Mouse (Mus musculus): ENCODE measurements around the gene Nfyc. TPM values are rescaled to one million over a fixed set of nuclear protein-coding genes. Genes with fewer than 3 reads are reported as not detected.

Gene Nfyc
- polyA plus RNA-seq, 1 experiment from 2014 or later: 102 TPM

DNA sequence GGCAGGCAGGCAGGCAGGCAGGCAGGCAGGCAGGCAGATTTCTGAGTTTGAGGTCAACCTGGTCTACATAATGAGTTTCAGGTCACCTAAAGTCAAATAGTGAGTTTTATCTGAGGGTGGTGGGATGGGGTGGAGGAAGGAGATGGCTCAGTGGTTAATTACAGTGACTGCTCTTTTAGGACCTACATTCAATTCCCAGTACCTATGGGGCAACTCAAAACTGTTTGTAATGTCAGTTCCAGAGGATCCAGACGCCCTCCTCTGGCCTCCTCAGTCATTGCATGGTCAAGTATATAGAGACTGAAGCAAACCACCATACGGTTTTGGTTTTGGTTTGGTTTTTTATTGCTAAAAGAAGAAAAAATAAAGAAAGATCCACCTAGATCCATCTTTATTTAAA lies 29.9 kb downstream of the Nfyc start:
- no peak overlapping the region for H3K4me3 ChIP-seq (ENCODE audit: low read depth, low read length)
- H3K27ac ChIP-seq (ENCODE audit: low read length): no peak overlapping the region
- 25% methylated on average over 2 of the region's 2 CpGs for WGBS
- 0 out of 2 replicates have a peak, but pooled peaks cover 6% of the 10 kb centered on the region for H3K4me1 ChIP-seq (ENCODE audit: control insufficient read depth, insufficient read depth, low read length)
- ATAC-seq (ENCODE audit: insufficient number of reproducible peaks, insufficient read depth, low FRiP score, low read depth): no peak
- no peak overlapping the region for H3K4me2 ChIP-seq (replicated peaks; ENCODE audit: low read depth, low read length)
- H3K27me3 ChIP-seq (ENCODE audit: control insufficient read depth, insufficient read depth, low read length): no peaks in the 10 kb centered on the region
- no peaks in the 10 kb centered on the region for H3K9me3 ChIP-seq (ENCODE audit: control insufficient read depth, low read depth, low read length)
- no peaks in the 10 kb centered on the region; the same call in 1 of the 2 replicates for H3K36me3 ChIP-seq (ENCODE audit: control insufficient read depth, insufficient read depth, low read length)
- no peak overlapping the region for H3K9ac ChIP-seq (replicated peaks; ENCODE audit: low read depth, low read length)

DNA sequence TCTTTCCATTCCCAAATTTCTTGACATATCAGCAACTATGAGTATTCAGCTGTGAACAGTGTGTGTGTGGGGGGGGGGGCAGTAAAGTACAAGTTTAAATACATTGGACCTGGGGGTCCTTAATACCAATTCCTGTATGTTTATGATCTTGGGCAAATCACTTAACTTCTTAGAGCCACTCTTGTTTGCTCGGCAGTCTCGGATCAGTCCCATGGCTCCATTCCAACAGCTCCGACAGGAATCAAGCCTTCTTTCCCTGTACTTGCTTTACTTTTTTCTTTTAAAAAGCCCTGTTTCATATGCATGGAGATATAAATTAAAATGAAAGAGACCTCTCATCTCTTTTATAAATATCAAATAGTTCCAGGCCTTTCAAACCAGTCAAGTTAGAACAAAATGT lies 30.7 kb downstream of the Nfyc start:
- H3K4me3 ChIP-seq (ENCODE audit: low read depth, low read length): no peak overlapping the region
- no peaks in the 10 kb centered on the region for H3K27me3 ChIP-seq (ENCODE audit: control insufficient read depth, insufficient read depth, low read length)
- 32% methylated on average over 3 of the region's 3 CpGs for WGBS
- H3K4me1 ChIP-seq (ENCODE audit: control insufficient read depth, insufficient read depth, low read length): 0 out of 2 replicates have a peak, but pooled peaks cover 6% of the 10 kb centered on the region
- ATAC-seq (ENCODE audit: insufficient number of reproducible peaks, insufficient read depth, low FRiP score, low read depth): no peak
- no peaks in the 10 kb centered on the region; the same call in 1 of the 2 replicates for H3K36me3 ChIP-seq (ENCODE audit: control insufficient read depth, insufficient read depth, low read length)
- no peak overlapping the region for H3K4me2 ChIP-seq (replicated peaks; ENCODE audit: low read depth, low read length)
- no peaks in the 10 kb centered on the region for H3K9me3 ChIP-seq (ENCODE audit: control insufficient read depth, low read depth, low read length)
- H3K27ac ChIP-seq (ENCODE audit: low read length): no peak overlapping the region
- no peak overlapping the region for H3K9ac ChIP-seq (replicated peaks; ENCODE audit: low read depth, low read length)

DNA sequence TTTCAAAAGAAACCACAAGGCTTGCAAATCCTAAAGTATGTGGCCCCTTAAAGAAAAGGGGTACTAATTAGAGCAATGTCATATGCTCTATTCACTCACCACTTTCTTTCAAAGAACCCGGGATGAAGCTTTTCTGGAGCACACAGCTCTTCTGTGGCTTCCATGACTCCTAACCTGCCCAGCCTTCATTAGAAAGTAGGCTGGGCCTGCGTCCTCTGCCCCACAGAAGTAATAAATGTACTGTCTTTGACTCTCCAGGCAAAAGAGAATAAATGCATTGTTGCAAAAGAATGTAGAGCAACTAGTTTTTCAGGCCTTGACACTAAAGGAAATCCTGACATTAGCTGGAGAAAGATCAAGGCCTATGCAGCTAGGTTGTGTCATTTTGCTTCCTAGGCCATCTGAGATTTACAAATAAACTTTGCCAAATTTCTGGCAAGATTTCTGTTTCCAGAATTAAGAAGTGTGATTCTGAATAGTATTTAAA lies 31.6 kb downstream of the Nfyc start:
- 47% methylated on average over 2 of the region's 2 CpGs for WGBS
- no peaks in the 10 kb centered on the region for H3K27me3 ChIP-seq (ENCODE audit: control insufficient read depth, insufficient read depth, low read length)
- ATAC-seq (ENCODE audit: insufficient number of reproducible peaks, insufficient read depth, low FRiP score, low read depth): no peak
- H3K9ac ChIP-seq (replicated peaks; ENCODE audit: low read depth, low read length): no peak overlapping the region
- no peaks in the 10 kb centered on the region; the same call in 1 of the 2 replicates for H3K36me3 ChIP-seq (ENCODE audit: control insufficient read depth, insufficient read depth, low read length)
- H3K4me2 ChIP-seq (replicated peaks; ENCODE audit: low read depth, low read length): no peak overlapping the region
- H3K4me1 ChIP-seq (ENCODE audit: control insufficient read depth, insufficient read depth, low read length): 0 out of 2 replicates have a peak, but pooled peaks cover 6% of the 10 kb centered on the region
- no peak overlapping the region for H3K27ac ChIP-seq (ENCODE audit: low read length)
- no peak overlapping the region for H3K4me3 ChIP-seq (ENCODE audit: low read depth, low read length)
- no peaks in the 10 kb centered on the region for H3K9me3 ChIP-seq (ENCODE audit: control insufficient read depth, low read depth, low read length)

DNA sequence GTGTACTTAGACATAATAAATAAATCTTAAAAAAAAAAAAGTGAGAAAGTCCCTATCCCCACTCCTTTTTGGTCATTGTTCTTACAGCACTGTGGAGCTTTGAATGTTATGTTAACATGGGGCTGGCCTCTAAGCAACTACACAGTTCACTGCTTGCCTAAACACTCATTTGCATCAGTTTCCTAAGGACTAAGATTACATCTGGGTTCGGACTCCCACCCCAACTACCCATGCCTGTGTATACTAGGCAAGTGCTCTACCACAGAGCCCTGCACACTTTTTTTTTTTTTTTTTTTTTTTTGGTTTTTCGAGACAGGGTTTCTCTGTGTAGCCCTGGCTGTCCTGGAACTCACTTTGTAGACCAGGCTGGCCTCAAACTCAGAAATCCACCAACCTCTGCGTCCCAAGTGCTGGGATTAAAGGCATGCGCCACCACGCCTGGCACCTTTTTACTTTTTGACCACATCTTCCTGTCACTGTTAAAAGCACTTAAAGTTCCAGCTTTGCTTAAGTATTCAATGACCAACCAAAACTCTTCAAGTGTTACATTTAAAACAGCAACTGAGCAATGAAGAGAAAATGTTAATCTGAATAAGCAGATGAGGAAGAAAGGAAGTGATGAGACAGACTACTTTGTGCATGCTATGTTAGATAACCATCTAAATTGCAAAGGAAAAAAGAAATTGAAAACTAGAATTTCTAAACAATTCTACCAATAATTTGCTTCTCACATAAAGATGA lies 33.2 kb downstream of the Nfyc start:
- no peaks in the 10 kb centered on the region for H3K27me3 ChIP-seq (ENCODE audit: control insufficient read depth, insufficient read depth, low read length)
- no peaks in the 10 kb centered on the region for H3K9me3 ChIP-seq (ENCODE audit: control insufficient read depth, low read depth, low read length)
- no peak for ATAC-seq (ENCODE audit: insufficient number of reproducible peaks, insufficient read depth, low FRiP score, low read depth)
- 90% methylated on average over 4 of the region's 5 CpGs for WGBS
- no peak overlapping the region for H3K9ac ChIP-seq (replicated peaks; ENCODE audit: low read depth, low read length)
- H3K4me2 ChIP-seq (replicated peaks; ENCODE audit: low read depth, low read length): no peak overlapping the region
- 0 out of 2 replicates have a peak, but pooled peaks cover 6% of the 10 kb centered on the region for H3K4me1 ChIP-seq (ENCODE audit: control insufficient read depth, insufficient read depth, low read length)
- H3K4me3 ChIP-seq (ENCODE audit: low read depth, low read length): no peak overlapping the region
- H3K27ac ChIP-seq (ENCODE audit: low read length): no peak overlapping the region
- no peaks in the 10 kb centered on the region for H3K36me3 ChIP-seq (ENCODE audit: control insufficient read depth, insufficient read depth, low read length)

DNA sequence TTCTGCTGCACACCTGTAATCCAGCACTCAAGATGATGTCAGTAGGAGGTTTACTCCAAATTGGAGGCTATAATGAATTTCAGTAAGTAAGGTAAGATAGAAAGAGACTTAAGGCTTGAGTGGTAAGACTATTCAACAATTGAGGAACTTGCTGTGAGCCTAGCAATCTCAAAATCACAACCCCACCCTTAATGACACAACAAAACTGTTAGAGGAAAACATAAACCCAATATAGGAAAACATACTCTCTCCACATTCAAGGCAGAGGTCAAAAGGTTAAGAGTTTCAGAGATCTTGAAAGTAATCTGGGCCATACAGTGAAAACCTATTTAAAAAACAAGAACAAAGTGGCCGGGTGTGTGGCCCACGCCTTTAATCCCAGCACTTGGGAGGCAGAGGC lies 34.7 kb downstream of the Nfyc start:
- Histone ChIP-seq H3K36me3 (ENCODE audit: control insufficient read depth, insufficient read depth, low read length) (no peaks in the 10 kb centered on the region), H3K27ac (ENCODE audit: low read length) (no peak overlapping the region), H3K9ac (replicated peaks; ENCODE audit: low read depth, low read length) (no peak overlapping the region), H3K4me3 (ENCODE audit: low read depth, low read length) (no peak overlapping the region), H3K27me3 (ENCODE audit: control insufficient read depth, insufficient read depth, low read length) (no peaks in the 10 kb centered on the region), H3K4me2 (replicated peaks; ENCODE audit: low read depth, low read length) (no peak overlapping the region), H3K9me3 (ENCODE audit: control insufficient read depth, low read depth, low read length) (no peaks in the 10 kb centered on the region), H3K4me1 (ENCODE audit: control insufficient read depth, insufficient read depth, low read length) (0 out of 2 replicates have a peak, but pooled peaks cover 6% of the 10 kb centered on the region)
- ATAC-seq (ENCODE audit: insufficient number of reproducible peaks, insufficient read depth, low FRiP score, low read depth): no peak
- 84% methylated on average over 2 of the region's 2 CpGs for WGBS

DNA sequence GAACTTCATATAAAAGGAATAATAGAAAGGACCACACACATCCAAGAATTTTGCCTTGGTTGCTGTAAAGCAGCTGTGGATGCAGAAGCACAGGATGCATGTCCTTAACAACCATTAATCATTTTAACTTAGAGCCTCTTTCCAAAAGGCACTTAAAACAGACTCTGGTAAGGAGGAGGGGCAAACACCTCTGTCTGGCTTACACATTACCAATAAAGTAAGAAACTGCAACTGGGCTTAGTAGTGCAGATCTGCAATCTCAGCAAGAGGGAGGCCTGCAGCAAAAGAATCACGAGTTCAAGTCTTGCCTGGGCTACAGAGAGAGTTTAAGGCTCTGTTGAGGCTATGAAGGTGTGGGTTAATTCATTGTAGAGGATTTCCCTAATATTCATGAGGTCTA lies 35.7 kb downstream of the Nfyc start:
- Histone ChIP-seq H3K4me1 (ENCODE audit: control insufficient read depth, insufficient read depth, low read length) (0 out of 2 replicates have a peak, but pooled peaks cover under 1% of the 10 kb centered on the region), H3K9ac (replicated peaks; ENCODE audit: low read depth, low read length) (no peak overlapping the region), H3K27ac (ENCODE audit: low read length) (no peak overlapping the region), H3K9me3 (ENCODE audit: control insufficient read depth, low read depth, low read length) (no peaks in the 10 kb centered on the region), H3K27me3 (ENCODE audit: control insufficient read depth, insufficient read depth, low read length) (no peaks in the 10 kb centered on the region), H3K4me2 (replicated peaks; ENCODE audit: low read depth, low read length) (no peak overlapping the region), H3K4me3 (ENCODE audit: low read depth, low read length) (no peak overlapping the region), H3K36me3 (ENCODE audit: control insufficient read depth, insufficient read depth, low read length) (0 out of 2 replicates have a peak, but pooled peaks cover 1% of the 10 kb centered on the region)
- 86% methylated on average over 1 of the region's 1 CpGs for WGBS
- no peak for ATAC-seq (ENCODE audit: insufficient number of reproducible peaks, insufficient read depth, low FRiP score, low read depth)

DNA sequence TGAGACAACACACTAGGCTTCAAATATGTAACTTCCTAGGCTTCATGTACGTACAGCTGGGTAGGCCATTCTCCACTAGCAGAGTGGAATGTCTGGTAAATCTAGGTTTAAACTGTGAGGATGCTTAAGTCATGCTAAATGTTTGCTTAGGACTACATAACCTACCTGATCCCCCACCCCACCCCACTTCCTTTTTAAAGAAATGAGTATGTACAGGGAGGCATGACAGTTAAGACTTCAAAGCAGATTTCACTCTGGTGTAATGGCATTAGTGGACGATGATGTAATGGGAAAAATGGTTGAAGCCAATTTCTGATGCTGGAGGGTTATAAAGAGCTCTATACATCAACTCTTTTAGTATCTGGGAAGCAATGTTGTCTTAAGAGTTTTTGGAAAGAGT lies 38.5 kb downstream of the Nfyc start:
- Histone ChIP-seq H3K27ac (ENCODE audit: low read length) (no peak overlapping the region), H3K9ac (replicated peaks; ENCODE audit: low read depth, low read length) (no peak overlapping the region), H3K9me3 (ENCODE audit: control insufficient read depth, low read depth, low read length) (no peaks in the 10 kb centered on the region), H3K4me2 (replicated peaks; ENCODE audit: low read depth, low read length) (no peak overlapping the region), H3K4me1 (ENCODE audit: control insufficient read depth, insufficient read depth, low read length) (no peaks in the 10 kb centered on the region), H3K36me3 (ENCODE audit: control insufficient read depth, insufficient read depth, low read length) (peaks cover 15% of the 10 kb centered on the region), H3K27me3 (ENCODE audit: control insufficient read depth, insufficient read depth, low read length) (no peaks in the 10 kb centered on the region), H3K4me3 (ENCODE audit: low read depth, low read length) (no peak overlapping the region)
- 72% methylated on average over 2 of the region's 2 CpGs for WGBS
- ATAC-seq (ENCODE audit: insufficient number of reproducible peaks, insufficient read depth, low FRiP score, low read depth): no peak

DNA sequence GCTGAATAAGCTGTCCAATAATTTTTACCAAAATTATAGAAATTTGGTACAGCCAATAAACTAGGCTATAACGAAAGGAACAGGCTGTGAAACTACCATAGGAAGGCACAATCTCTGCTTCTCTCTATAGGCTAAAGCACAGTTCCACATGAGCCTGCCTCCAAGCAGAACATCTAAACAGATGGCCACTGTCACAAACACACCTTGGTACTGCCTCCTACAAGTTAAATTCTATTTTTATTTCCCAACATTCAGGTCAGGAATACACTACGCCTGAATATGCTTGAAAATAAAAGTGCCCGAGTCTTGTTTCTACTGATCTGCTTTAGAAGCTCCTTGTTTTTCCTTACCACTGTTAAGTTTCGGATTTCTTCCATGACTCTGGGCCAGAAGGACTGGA lies 41.3 kb downstream of the Nfyc start:
- H3K4me1 ChIP-seq (ENCODE audit: control insufficient read depth, insufficient read depth, low read length): no peaks in the 10 kb centered on the region
- no peak overlapping the region for H3K9ac ChIP-seq (replicated peaks; ENCODE audit: low read depth, low read length)
- no peak for ATAC-seq (ENCODE audit: insufficient number of reproducible peaks, insufficient read depth, low FRiP score, low read depth)
- H3K4me3 ChIP-seq (ENCODE audit: low read depth, low read length): no peak overlapping the region
- H3K27ac ChIP-seq (ENCODE audit: low read length): no peak overlapping the region
- peaks cover 28% of the 10 kb centered on the region for H3K36me3 ChIP-seq (ENCODE audit: control insufficient read depth, insufficient read depth, low read length)
- H3K4me2 ChIP-seq (replicated peaks; ENCODE audit: low read depth, low read length): no peak overlapping the region
- no peaks in the 10 kb centered on the region for H3K27me3 ChIP-seq (ENCODE audit: control insufficient read depth, insufficient read depth, low read length)
- WGBS: 94% methylated on average over 4 of the region's 4 CpGs
- H3K9me3 ChIP-seq (ENCODE audit: control insufficient read depth, low read depth, low read length): no peaks in the 10 kb centered on the region

Measured in stomach, embryonic 14.5 days (tissue).